Mouse (Mus musculus): ENCODE data around the gene Polr1c. TPM values are rescaled to one million over a fixed set of nuclear protein-coding genes. Genes with fewer than 3 reads are reported as not detected.
A peak's percentile ranks its signal among the peaks of the same experiment; 100 is the strongest.

The Polr1c gene
- total RNA-seq, 2 experiments from 2014 or later, result 35.0 to 35.9 TPM

DNA sequence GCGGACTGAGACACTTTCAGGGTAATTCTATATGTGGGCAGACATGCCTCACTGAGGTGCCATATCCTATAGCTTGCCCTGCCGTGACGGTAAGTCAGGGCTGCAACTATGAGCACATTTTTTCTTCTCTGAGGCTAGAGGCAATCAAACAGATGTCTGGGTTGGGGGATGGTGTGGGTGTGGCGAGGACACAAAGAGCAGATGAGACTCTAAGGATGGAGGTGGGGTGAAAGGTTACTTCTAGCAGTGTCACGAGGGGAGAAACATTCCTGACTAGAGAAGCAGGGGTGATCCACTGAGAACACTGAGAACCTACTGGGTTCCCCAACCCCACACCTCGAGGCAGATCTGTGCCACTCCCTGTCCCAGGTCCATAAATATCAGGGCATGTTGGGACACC lies 19.1 kb upstream of the Polr1c start:
- DNase-seq (ENCODE audit: low spot score in 2 of 2), result no peak

- peak; percentile 89 to 93 for DNase-seq (ENCODE audit: low spot score in 2 of 2)
These were observed 18.2 kb upstream of the Polr1c start for GRCm38 (mm10) chr17:46265918-46266618.

DNA sequence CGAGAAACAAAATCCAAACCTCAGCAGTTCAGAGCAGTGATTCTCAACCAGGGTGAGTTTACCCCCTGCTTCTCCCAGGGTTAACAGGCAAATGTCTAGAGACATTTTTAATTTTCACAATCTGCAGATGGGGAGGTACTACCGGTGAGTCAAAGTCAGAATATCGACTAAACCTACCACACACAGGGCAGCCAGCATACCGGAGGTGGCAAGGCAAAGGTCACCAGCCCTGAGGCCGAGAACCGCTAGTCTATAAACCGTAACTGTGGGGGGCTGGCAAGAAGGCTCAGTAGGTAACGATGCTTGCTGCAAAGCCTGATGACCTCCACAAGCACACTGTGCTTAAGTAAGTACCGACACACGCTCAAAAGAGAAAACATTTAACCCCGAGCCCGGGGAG lies 17.6 kb upstream of the Polr1c start:
- no peak for DNase-seq (ENCODE audit: low spot score in 2 of 2)

- no peak for DNase-seq (ENCODE audit: low spot score in 2 of 2)
These were observed 14.4 kb upstream of the Polr1c start for GRCm38 (mm10) chr17:46262201-46262694.

DNA sequence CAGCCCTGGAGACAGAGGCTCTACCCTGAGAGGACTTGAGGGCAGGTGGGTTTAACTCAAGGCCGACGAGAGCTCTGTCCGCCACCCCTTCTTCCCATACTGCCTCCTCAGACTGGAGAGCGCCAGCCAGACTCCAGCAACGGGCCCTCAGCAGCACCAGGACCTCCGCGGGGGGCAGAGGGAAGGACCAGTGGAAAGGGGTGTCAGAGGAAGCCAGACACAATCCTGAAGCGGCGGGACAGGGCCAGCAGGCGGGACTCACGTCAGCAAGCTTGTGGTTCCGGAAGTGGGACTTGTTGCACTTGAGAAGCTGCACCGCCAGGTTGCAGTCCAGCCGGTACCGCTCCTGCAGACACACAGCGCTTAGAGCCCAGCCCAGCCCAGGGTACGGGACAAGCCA lies 11.8 kb upstream of the Polr1c start:
- DNase-seq (ENCODE audit: low spot score in 2 of 2), result no peak

- DNase-seq (ENCODE audit: low spot score in 2 of 2), result no peak
These were observed 10.6 kb upstream of the Polr1c start for GRCm38 (mm10) chr17:46258279-46259053.

DNA sequence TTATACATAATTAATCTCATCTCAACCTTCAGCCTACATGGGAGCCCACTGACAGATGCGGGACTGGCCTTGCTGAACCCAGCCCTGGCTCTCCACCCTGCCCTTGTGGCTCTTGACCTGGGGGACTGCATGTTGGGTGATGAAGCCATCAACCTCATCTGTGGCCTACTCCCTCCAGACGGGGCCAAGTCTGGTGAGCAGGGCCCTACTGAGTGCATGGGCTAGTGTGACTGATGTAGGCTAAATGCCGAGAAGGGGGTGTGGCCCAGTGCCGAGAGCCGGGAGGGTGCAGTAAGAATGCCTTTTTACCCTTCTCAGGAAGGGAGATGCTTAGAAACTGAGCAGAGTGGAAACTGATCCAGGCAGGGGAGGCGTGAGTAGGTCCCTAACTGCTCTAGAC lies 7.3 kb upstream of the Polr1c start:
- no peak for DNase-seq (ENCODE audit: low spot score in 2 of 2)

- DNase-seq (ENCODE audit: low spot score in 2 of 2), result peak in 1 of 2 experiments; percentile 56
These were observed 6.3 kb upstream of the Polr1c start for GRCm38 (mm10) chr17:46254106-46254505.

DNA sequence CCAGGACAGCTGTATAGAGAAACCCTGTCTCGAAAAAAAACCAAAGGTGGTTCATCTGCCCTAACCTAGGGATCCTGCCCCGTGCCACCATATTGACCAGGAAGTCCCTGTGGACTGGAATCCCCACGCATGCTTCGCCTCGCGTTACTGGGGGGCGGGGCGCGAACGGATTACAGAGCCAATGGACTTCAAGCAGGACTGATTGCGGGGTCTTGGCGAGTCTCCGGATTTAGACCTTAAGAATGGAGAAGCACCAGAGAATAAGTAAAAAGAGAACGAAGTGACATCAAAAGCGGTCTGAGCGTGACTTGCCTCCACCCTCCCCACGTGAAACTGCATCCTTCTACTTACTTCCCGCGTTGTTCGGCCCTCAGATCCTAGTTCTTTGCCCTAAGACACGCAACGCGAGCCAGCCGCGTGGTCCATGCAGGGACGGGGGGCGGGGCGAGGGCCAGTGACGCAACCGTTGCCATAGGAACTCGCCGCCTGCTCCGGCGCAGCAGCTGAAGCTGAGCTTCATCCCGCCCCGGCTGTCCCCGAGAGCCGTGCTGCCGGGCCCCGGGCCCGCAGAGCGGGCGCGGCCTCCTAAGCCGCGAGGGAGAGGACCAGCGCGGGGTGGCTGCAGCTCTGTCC lies 5.7 kb upstream of the Polr1c start, which contains the start of gene Lrrc73:
Lrrc73 (plus strand) TSS at position 80 of the 633 bp plus-strand sequence.
- peak; percentile 91 to 94 for DNase-seq (ENCODE audit: low spot score in 2 of 2)

DNA sequence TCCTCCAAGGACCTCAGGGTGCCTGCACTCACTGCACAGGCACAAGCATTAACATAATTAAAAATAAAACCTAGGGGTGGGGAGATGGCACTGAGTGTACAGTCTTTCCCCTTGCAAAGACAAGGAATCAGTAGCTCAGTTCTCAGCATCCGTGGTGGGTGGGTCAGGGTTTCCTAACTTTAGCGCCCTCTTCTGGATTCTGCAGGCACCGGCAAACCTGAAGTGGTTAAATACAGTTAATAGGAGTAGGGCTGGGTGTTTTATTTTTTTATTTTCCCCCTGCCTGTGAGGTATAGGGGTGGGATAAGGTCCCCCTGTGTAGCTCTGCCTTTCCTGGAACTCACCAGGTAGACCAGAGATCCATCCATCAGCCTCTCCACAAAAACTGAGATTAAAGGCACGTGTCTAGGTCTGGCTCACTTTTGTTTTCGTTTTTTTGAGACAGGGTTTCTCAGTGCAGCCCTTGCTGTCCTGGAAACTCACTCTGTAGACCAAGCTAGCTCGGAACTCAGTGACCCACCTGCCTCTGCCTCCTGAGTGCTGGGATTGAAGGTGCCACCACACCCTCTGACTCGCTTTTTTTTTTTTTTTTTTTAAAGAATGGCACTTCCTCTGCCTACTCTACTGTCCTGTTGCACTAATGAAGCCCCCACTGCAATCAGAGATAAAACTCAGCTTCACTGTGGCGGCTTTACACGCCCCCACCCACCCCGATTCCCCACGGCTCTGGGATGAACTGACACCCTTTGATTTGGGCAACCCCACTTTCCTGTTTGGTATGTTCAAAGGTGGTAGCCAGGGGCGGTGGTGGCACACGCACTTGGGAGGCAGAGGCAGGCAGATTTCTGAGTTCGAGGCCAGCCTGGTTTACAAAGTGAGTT lies 5.0 kb upstream of the Polr1c start:
- DNase-seq (ENCODE audit: low spot score in 2 of 2), result peak in 1 of 2 experiments; percentile 70

GRCm38 (mm10) chr17:46251174-46251573 lies 3.3 kb upstream of the Polr1c start:
- DNase-seq (ENCODE audit: low spot score in 2 of 2), result no peak

DNA sequence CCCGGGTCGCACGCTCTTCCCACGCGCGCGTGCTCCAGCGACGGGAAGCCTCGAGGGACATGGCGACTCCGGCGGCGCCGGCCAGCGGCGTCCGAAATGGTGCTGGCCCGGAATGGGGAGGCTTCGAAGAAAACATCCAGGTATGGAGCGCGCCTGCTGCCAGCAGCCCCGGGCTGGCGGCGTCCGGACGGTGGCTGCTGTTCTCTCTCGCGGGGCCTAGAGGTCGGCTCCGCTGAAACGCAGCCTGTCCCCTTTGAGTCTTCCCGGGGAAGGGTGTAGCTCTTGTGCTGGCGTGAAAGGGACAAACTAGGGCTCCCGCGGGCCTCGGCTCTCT lies 302 bp upstream of the Polr1c start:
- no peak for DNase-seq (ENCODE audit: low spot score in 2 of 2)

DNA sequence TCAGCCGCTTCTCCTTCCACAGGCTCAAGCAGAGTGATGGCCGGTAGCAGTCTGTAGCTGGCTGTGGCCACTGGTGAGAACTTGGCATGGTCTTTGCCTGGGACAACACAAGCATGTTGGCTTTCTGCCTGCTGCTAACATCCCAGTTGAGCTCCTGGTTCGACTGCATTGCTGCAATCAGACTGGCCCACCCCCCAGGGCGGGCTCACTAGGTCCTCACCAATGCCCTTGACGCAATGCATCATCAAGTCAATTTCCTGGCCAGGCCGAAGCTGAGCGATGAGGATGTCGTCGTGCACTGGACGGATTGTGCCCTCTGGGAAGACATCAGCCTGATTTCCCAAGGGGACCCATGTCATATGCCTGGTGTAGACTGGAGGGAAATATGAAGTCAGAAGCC lies 3.3 kb downstream of the Polr1c start:
- no peak for DNase-seq (ENCODE audit: low spot score in 2 of 2)

DNA sequence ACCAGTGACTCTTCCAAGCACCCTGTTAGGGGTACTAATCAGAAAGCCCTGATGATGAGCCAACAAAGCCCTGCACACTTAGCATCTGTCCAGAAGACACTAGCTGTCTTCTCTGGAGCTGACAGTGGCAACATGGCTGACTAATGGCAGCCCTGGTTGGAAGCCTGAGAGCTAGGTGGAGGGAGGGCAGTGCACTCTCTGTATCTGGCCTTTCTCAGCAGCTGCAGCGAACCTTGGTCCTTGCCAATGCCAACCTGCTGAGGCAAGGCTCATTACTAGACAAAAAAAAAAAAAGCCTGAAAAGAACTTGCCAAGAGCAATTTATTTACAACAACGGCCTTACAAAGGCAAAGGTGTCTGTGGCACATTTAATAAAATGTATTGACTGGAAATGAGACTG lies 4.2 kb downstream of the Polr1c start:
- DNase-seq (ENCODE audit: low spot score in 2 of 2), result no peak

- no peak for DNase-seq (ENCODE audit: low spot score in 2 of 2)
These were observed 4.9 kb downstream of the Polr1c start for GRCm38 (mm10) chr17:46242993-46243392.

GRCm38 (mm10) chr17:46242274-46242673 lies 5.6 kb downstream of the Polr1c start:
- DNase-seq (ENCODE audit: low spot score in 2 of 2), result no peak

DNA sequence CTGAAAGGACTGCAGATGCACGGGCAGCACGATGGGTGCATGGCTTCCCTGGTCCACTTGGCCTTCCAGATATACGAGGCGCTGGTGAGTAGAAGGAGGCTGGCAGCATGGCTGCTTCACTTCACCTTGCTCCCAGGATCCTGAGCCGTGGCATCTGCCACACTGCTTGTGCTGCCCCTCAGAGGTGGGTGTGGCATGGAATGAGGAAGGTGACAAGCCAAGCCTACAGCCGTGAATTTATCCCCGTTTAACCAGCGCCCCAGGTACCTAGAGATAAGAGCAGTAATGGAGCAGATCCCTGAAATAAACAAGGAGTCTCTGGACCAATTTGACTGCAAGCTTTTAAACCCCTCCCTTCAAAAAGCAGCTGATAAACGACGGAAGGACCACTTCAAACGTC lies 6.4 kb downstream of the Polr1c start:
- no peak for DNase-seq (ENCODE audit: low spot score in 2 of 2)

DNA sequence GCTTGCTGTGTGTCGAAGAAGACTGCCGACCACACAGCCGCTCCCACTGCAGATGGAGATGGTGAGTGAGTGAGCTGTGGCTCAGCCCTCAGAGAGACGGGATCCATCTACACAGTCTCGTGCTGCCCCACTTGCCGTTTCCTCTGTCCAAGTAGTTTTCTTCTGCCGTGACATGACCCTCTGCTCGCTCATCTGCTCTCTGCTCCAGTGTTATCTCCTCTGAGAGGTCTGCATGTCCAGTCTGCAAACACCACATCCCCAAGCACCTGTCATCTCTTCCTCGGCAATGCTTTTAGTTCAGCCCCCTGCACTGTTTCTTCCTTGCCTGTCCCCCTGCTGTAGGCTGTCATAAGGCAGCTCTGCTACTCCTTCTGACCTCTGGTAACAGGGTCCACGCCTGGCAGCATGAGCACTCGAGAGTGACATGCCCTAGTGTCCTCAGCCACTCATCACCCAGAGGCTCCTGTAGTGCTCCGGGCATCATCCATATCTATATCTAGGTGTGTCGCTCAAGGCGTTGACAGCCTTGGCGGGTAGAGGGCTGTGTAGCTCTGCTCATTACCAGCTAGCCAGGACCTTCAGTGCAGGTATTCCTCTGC lies 8.2 kb downstream of the Polr1c start:
- DNase-seq (ENCODE audit: low spot score in 2 of 2), result no peak

GRCm38 (mm10) chr17:46237480-46237879 lies 10.4 kb downstream of the Polr1c start:
- DNase-seq (ENCODE audit: low spot score in 2 of 2), result no peak

DNA sequence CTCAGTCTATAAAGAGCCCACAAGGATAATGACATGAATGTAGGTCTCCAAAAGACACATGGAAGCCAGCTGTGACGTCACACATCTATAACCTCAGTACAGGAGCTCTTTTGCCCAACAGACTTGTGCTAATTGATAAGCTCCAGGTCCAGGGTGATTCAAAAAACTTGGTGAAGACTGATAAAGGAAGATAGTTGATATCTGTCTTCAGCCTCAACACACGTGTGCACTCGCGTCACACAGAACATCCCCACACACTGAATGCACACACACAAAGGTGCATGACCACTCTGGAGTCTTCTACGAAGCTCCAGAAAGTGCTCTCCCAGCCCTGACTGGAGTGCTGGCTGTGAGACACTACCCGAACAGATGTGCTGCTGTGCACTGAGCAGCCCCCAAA lies 10.8 kb downstream of the Polr1c start:
- no peak for DNase-seq (ENCODE audit: low spot score in 2 of 2)

- DNase-seq (ENCODE audit: low spot score in 2 of 2), result no peak
These were observed 11.8 kb downstream of the Polr1c start for GRCm38 (mm10) chr17:46236067-46236466.

Measured in layer of hippocampus, postnatal 14 days (tissue).